Mouse (Mus musculus) cerebellum, postnatal 14 days (tissue): Measurements from ENCODE around the gene St13.

Experiments used
- DNase-seq, 2 experiments: peaks; one replicate each; pipeline ENCODE4 v3.0.0; 2021; ENCODE audit warnings: mixed read lengths in 2 of 2

St13 gene

DNA sequence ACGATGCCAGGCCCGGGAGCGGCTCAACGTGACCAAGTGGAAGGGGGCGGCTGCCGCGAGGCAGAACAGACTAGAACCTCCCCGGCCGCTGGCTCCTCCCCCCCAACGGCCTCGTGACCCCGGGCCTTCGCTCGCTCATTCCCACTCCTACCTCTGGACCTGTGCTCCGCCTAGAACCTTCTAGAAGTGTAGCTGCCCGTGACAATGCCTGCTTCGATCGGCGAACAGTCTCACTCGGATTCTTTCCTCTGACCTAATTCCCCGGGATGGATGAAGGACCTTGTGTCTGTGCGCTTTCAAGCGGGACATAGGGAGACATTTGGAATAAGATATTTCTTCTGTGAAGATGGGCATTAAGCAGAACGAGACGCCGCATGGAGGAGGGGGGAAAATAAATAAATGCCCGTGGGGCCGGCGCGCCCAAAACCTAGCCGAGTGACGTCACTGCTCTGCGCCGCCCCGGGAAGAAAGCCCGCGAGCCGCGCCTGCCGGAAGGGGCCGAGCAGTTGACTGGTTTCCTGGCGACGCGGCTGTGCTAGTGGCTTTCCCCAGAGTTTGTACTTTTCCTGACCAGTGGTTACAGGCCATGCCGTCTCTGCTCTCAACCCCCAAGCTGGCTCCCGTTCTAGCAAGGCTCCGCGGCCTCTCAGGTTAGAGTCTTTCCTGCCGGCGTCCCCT is at the start of gene St13, which contains the start of gene Xpnpep3:
St13 (minus strand) TSS at position 440 of the 678 bp plus-strand sequence.
Xpnpep3 (plus strand) TSS at position 501 of the 678 bp plus-strand sequence.
- DNase-seq, result peak; percentile 99

GRCm38 (mm10) chr15:81448463-81448862 is 48.6 kb upstream of the St13 start:
- DNase-seq, result peak; percentile 83 to 85

- DNase-seq, result no peak
Observed at GRCm38 (mm10) chr15:81439236-81439635, 39.4 kb upstream of the St13 start.

GRCm38 (mm10) chr15:81438345-81438744 is 38.5 kb upstream of the St13 start:
- DNase-seq, result no peak

DNA sequence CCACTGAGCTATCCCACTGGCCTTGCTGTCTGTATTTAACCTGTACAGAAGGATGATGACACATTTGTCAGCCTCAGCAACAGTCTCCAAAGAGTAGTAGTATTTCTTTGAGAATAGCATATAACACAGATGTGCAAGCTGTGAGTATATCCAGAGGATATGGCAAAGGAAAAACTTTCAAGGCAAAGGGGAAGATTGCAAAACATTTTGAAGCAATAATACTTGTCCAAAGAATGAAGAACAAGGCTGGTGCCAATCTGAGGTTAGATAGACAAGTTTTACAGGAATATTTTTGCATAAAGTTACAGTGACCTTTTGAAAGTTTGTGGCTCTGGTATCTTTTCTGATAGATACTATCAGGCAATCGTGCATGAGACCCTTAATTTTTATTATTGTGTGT is 31.3 kb upstream of the St13 start:
- DNase-seq, result no peak

DNA sequence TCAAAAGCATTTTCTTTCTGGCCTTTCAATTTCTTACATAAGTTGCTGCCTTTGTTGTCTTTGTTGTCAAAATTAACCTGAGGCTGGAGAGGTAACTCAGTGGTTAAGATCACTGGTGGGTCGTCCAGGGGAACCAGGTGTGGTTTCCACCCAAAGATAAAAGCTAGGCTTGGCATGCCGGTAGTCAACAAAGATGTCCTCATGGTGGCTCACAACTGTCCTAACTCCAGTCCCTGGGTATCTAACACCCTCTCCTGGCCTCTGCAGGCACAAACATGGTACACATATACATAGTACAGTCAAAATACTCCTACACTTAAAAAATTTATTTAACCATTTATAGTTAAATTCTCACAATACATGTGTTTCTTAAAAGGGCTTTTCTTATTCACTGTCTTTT is 28.1 kb upstream of the St13 start:
- no peak for DNase-seq

DNA sequence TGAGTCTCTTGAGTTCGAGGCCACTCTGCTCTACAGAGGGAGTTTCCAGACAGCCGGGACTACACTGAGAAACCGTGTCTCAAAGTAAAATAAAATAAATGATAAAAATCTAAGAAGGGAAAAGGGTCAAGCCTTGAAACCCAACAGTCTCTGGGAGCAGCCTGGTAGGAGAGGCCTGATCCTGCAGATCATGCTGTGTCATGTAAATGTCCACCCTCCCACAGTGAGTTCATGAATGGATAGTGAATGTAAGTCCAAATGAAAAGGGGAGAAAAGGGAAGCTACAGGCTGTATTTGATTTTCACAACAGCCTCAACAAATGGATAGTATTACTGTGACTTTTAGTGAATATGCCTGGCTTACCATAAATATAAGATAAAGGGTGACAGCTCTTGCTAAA is 25.4 kb upstream of the St13 start:
- DNase-seq, result no peak

GRCm38 (mm10) chr15:81422156-81422681 is 22.3 kb upstream of the St13 start:
- no peak for DNase-seq

DNA sequence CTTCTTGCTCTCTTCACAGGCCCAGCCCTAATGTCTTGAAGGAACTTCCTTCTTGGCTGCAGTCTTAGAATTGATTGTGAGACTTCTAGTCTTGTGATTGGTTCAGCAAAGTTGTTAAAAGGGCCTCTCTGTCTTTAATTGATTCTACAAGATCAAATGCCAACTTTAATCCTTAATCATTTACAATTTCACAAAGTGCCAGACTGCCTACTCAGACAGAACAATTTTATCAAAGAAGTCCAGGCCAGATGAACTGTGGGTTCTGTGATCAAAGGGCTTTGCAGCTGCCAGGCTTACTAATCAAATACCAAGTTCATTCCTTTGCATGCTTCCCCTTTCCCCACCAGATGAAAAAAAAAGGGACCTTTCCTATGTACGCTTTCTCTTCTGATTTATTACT is 21.6 kb upstream of the St13 start:
- DNase-seq, result no peak

GRCm38 (mm10) chr15:81418065-81418464 is 18.2 kb upstream of the St13 start:
- DNase-seq, result no peak

DNA sequence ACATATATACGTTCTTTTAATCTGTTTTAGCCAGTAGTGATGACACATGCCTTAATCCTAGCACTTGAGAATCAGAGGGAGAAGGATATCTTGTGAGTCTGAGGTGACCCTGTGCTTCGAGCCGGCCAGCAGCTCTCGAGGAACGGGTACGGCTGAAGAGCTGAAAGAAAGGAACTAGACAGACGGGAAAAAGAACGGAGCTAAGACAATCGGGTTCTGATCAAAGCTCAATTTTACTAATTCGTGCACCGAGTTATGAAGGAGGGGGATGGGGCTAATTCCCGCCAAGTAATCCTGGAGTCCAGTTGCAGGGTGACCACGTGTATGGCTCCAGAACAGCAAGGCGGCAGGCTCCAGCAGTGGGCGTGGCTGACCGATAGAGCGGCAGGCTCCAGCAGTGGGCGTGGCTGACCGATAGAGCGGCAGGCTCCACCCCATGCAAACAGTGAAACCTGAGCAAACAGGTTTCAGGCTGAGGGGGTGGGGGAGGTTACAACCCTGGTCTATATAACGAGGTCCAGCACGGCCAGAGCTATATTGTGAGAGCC is 17.0 kb upstream of the St13 start:
- DNase-seq, result peak in 1 of 2 experiments; percentile 17

DNA sequence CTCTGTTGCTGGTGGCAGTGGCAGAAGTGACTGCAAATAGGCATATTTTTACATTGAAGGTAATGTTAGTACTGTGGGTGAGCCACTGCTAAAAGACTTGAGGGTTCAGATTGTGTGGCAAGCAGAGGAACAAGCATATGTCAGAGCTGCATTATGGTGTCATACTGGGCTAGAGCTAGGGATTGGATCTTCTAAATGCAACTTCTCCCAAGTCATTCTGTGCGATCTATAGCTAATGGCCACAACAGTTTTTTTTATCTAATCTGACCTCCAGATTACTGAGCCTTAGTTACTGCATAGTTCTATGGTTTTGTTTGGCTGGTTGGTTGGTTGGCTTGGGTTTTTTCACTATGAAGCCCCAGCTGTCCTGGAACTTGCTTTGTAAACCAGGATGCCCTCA is 8.3 kb upstream of the St13 start, which contains the start of gene Dnajb7:
Dnajb7 (minus strand) TSS at position 101 of the 400 bp plus-strand sequence.
- no peak for DNase-seq

GRCm38 (mm10) chr15:81405008-81405407 is 5.1 kb upstream of the St13 start:
- DNase-seq, result no peak

DNA sequence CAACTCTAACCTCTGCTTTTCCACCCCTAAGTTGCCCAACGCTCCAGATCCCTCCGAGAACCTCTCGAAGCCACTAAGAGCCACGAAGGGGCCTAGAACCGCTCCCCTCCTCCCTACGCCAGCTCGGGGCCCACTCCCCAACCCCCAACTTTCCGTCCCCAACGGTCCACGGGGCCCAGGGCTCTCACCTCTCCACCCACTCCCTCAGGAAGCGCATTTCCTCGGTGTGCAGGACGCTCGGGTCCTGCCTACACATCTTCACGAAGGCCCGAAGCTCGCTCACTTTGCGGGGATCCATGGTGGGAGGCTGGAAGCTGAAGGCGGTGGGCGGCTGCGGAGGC is 610 bp downstream of the St13 start:
- DNase-seq, result no peak

GRCm38 (mm10) chr15:81398189-81398588 is 1.7 kb downstream of the St13 start:
- DNase-seq, result no peak

DNA sequence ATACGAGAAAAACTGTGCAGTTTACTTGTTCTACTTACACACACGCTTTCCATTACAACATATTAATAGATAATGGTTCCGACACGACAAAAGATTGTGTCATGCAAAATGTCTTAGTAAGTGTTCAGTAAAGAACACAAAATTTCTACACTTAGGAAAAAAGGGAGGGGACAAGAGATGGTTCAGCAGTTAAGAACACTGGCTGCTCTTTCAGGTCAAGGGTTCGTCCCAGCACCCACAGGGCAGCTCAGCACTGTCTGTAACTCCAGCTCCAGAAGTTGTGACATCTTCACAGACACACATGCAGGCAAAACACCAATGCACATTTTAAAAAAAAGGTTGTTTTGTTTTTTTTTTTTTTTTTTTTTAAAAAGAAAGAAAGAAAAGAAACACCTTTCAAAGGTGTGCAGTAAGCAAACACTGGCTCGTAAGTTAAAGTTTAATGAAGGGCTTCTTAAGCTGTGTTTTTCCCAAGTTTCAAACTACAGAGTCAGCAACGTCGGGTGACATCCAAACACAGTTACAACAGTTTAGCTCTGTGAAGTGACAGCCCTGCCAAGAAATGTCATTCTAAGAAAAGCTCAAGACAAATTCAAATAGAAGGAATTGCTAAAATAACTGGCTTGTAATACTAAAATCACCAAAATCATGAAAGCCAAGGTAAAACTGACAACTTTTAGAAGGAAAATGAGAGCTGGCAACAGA is 5.5 kb downstream of the St13 start:
- DNase-seq, result no peak

DNA sequence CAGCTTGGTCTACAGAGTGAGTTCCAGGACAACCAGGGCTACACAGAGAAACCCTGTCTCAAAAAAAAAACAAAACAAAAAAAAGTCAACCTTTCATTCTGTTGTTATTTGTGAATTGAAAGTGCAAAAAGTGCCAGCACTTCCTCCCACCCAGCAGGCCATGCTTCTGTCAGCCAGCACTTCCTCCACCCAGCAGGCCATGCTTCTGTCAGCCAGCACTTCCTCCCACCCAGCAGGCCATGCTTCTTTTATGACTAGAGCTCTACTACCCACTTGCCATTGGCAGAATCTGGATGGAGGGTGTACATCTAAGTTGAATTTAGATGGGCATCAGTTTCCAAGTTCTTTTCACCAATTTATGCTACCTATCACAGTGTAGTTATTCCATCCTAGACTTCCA is 6.9 kb downstream of the St13 start:
- DNase-seq, result peak; percentile 52 to 59

DNA sequence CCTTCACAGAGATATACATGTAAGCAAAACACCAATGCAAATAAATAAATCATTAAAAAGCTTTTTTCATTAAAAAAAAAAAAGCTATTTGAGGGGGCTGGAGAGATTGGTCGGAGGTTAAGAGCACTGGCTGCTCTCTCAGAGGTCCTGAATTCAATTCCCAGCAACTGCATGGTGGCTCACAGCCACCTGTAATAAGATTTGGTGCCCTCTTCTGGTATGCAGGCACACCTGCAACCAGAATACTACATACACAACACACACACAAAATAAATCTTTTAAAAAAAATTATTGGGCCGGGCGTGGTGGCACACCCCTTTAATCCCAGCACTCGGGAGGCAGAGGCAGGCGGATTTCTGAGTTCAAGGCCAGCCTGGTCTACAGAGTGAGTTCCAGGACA is 13.6 kb downstream of the St13 start:
- no peak for DNase-seq

DNA sequence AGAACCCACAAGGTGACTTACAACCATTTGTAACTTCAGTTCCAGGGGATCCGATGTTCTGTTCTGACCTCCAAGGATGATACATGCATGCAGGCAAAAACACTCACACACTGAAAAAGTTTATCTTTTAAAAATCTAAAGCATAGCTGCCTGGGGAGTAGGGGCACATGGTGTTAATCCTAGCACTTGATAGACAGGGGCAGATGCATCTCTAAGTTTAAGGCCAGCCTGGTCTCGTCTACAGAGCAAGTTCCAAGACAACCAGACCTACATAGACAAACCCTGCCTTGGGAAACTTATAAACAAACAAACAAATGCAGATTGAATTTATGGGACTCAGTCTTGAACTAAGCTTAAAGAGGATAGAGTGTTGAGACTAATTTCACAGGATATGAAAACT is 21.0 kb downstream of the St13 start:
- no peak for DNase-seq

GRCm38 (mm10) chr15:81374621-81375020 is 25.3 kb downstream of the St13 start:
- no peak for DNase-seq

DNA sequence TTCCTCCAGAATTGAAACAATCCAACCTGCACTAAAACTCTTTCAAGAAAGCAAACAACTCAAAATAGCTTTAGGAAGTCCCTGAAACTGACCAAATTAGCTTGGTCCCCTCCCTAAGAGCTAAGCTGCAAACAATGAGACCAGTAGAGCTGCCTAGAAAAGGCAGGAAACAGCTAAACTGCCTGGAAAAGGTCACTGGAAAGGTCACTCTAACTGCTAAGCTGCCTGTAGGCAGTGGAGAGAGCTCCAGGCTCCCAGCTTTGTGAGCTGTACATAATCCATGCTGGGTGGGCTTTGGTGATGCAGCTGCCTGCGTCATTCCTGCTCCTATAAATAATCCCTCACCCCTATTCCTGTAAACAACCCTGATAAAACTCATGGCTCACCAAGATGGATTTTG is 29.5 kb downstream of the St13 start:
- no peak for DNase-seq

DNA sequence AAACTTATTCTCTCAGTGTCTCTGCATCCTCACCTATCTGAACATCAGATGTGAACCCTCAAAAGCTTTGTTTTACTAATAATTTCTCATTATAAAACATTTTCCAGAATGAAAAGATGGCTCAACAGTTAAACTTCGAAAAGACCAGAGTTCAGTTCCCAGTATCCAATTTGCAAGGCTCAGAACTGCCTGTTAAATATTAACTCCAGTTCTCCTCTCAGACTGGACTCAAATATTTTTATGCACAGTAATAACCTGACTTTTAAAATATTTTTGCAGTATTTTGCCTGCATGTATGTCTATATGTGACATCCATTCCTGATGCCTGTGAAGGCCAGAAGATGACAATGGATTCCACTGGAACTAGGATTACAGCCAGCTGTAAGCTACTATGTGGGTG is 31.3 kb downstream of the St13 start:
- DNase-seq, result no peak

DNA sequence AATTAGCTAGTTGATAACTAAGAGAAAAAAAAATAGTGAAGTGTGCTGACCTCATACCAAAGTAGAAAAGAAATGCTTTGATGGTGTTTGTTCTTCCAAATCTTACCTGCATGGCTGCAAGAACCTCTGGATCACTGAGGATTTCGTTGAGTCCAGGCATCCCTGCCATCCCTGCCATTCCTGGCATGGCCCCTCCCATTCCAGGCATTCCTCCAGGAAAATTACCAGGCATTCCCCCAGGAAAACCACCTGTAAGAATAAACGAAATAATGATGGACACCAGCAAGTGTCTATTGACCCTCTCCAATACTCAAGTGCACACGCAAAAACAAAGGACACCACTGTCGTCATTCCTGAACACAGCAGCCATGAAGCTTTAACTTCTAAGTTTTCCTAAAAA is 33.6 kb downstream of the St13 start:
- DNase-seq, result no peak

DNA sequence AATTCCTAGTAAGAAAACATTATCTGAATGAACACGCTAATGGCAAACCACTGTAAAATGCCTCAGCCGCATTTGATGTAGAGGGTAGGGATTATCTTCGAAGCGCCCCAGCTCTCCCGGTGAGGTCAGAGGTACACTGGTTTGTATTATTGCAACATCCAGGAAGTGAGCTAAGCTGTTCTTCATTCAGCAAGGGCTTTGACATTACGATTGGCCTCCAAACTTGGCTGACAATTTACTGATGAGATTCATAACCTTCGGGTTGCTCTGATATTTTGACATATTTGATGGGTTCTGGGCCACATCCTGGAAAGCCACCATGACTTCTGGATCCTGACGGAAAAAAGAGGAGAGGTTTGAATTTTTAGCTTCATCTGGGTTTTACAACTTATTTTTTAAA is 34.6 kb downstream of the St13 start:
- DNase-seq, result no peak
